Mouse (Mus musculus) hindbrain, embryonic 14.5 days (tissue): Measurements from ENCODE around the gene Bpi. TPM values are rescaled to one million over a fixed set of nuclear protein-coding genes. Genes with fewer than 3 reads are reported as not detected.

Experiments
- ATAC-seq: fragments of 200-750 bp; cut with Nextera tagmentation; 2 replicates; pipeline ENCODE4 v1.8.0; 2017; ENCODE audit warnings: moderate number of reproducible peaks, mild to moderate bottlenecking, moderate TSS enrichment, moderate library complexity; ENCODE audit not compliant: low FRiP score
- DNase-seq: peaks from one replicate; pipeline ENCODE4 v3.0.0-alpha.2; 2015; ENCODE audit warnings: low spot score
- H3K27ac ChIP-seq: fragments of 300-500 bp; sonication (generic); 2 replicates; pipeline ENCODE4 v1.5.1; 2014; ENCODE audit warnings: mild to moderate bottlenecking, moderate library complexity
- H3K27me3 ChIP-seq: fragments of 300-500 bp; sonication (generic); 2 replicates; pipeline ENCODE4 v1.6.1; 2014; ENCODE audit warnings: mild to moderate bottlenecking, low read length, mixed read lengths; ENCODE audit not compliant: control insufficient read depth, insufficient read depth
- H3K36me3 ChIP-seq: fragments of 300-500 bp; sonication (generic); replicated peaks from 2 replicates; pipeline ENCODE4 v1.6.1; 2014; ENCODE audit not compliant: control insufficient read depth, insufficient read depth
- H3K4me1 ChIP-seq: fragments of 300-500 bp; sonication (generic); replicated peaks from 2 replicates; pipeline ENCODE4 v1.6.1; 2014; ENCODE audit warnings: antibody characterized with exemption, low read length, mixed read lengths; ENCODE audit not compliant: control insufficient read depth, insufficient read depth
- H3K4me2 ChIP-seq: fragments of 300-500 bp; sonication (generic); replicated peaks from 2 replicates; pipeline ENCODE4 v1.6.1; 2014; ENCODE audit warnings: mild to moderate bottlenecking, moderate library complexity
- H3K4me3 ChIP-seq: fragments of 300-500 bp; sonication (generic); replicated peaks from 2 replicates; pipeline ENCODE4 v1.5.1; 2014; ENCODE audit warnings: mild to moderate bottlenecking, low read length
- H3K9ac ChIP-seq: fragments of 300-500 bp; sonication (generic); 2 replicates; pipeline ENCODE4 v1.6.1; 2014
- H3K9me3 ChIP-seq: fragments of 300-500 bp; sonication (generic); 2 replicates; pipeline ENCODE4 v1.6.1; 2016; ENCODE audit warnings: low read length; ENCODE audit not compliant: control insufficient read depth
- WGBS: fragments of 180-500 bp; shearing (Covaris S2); extraction: QIAGEN DNeasy Blood & Tissue Kit; methylation state at CpG from one replicate; pipeline ENCODE4 v1.1.7; 2014; 5-methylcytosine and 5-hydroxymethylcytosine counted together
- polyA plus RNA-seq: library from polyadenylated mRNA; unstranded; fragments of >200 nt; fragmentation: Nextera tagmentation; extraction: Ambion mirVana; gene quantifications from 2 replicates; pipeline ENCODE4 v1.2.1, GENCODE M21; 2014

Gene Bpi
- polyA plus RNA-seq, 1 experiment from 2014 or later = not detected

DNA sequence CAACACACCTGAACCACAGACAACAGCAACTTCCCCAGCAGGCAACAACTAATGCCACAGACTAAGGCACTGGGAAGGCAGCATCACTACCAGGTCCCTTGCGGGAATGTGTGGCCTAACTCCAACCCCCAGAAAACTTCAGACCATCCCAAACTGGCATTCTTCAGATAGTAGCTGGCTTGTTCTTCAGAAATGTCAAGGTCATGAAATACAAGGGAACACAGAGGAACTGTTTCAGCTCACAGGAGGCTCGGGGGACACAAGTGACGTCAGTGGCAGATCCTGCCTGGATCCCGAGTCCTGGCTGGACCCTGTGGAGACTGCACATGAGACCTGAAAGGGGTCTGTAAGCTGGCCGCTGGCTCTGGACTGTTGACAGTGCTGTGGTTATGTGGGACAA lies 4.1 kb upstream of the Bpi start:
- ATAC-seq = no peak
- H3K27ac ChIP-seq = no peak overlapping the region
- 78% methylated on average over 5 of the region's 5 CpGs for WGBS
- H3K9me3 ChIP-seq = no peaks in the 10 kb centered on the region
- no peak for DNase-seq
- H3K27me3 ChIP-seq = no peaks in the 10 kb centered on the region
- H3K4me3 ChIP-seq = no peak overlapping the region
- H3K4me1 ChIP-seq = no peaks in the 10 kb centered on the region
- no peaks in the 10 kb centered on the region for H3K36me3 ChIP-seq
- no peak overlapping the region for H3K9ac ChIP-seq
- H3K4me2 ChIP-seq = no peak overlapping the region

DNA sequence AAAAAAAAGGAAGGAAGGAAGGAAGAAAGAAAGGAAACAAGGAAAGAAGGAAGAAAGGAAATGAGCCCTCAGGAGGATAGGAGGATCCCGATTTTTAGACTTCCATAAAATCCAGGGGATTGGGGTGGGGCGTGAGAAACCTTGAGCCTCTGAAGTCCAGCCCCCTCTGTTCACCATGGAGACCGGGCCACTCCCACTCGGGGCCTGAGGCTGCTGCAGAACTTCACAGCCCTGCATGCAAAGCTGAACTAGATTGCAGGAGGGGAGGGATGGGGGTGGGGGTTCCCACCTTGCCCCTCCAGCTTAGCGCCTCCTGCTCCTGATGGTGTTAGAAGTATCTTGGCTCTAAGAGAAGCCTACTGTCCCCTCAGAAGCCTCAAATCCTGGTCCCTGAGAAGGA lies 1.0 kb upstream of the Bpi start:
- WGBS = 10% methylated on average over 5 of the region's 5 CpGs
- no peaks in the 10 kb centered on the region for H3K4me1 ChIP-seq
- no peaks in the 10 kb centered on the region for H3K36me3 ChIP-seq
- no peak for ATAC-seq
- no peaks in the 10 kb centered on the region for H3K27me3 ChIP-seq
- H3K9me3 ChIP-seq = no peaks in the 10 kb centered on the region
- H3K4me2 ChIP-seq = no peak overlapping the region
- no peak overlapping the region for H3K4me3 ChIP-seq
- no peak overlapping the region for H3K27ac ChIP-seq
- DNase-seq = no peak
- no peak overlapping the region for H3K9ac ChIP-seq

DNA sequence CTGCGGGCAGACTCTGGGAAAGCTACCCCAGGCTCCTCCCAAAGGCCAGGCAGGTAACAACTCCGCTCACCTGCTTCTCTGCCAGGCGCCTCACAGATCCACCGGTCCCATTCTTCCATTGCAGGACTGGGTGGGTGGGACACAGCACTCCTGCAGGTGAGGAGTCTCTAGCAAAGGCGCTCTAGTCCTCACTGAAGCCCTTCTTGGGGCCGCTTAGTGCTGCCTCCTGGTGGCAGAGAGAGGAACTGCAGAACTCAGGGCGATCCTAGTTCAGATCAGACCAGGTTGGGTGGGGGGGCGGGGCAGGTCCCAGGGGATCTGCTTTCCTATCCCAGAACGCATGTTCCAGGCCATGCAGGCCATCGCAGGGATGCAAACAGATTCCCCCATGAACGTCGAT lies 887 bp downstream of the Bpi start:
- no peak for ATAC-seq
- Histone ChIP-seq H3K27ac (no peak overlapping the region), H3K36me3 (no peaks in the 10 kb centered on the region), H3K9me3 (no peaks in the 10 kb centered on the region), H3K4me3 (no peak overlapping the region), H3K27me3 (no peaks in the 10 kb centered on the region), H3K9ac (no peak overlapping the region), H3K4me1 (no peaks in the 10 kb centered on the region), H3K4me2 (no peak overlapping the region)
- DNase-seq = peak; percentile 76
- 12% methylated on average over 12 of the region's 12 CpGs for WGBS

DNA sequence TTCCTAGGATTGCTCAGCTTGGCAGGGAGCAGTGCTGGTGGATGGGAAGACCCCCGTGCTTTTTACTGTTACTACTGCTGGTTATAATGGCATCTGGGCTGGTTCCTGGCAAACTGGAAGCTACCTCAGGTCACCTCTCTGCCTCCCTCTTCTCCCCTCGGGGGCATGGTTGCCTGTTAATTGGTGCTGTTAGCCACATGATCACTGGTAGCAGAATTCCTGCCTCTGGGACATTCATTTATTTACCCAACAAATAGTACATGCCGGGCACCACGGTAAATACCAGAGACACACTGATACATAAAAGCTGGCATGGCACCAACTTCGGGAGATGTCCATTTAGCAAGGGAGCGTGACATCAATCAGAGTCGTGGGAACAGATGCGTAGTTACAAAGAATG lies 1.6 kb downstream of the Bpi start:
- ATAC-seq (no peak), DNase-seq (no peak)
- no peak overlapping the region for H3K9ac ChIP-seq
- H3K4me2 ChIP-seq = no peak overlapping the region
- WGBS = 66% methylated on average over 8 of the region's 8 CpGs
- no peaks in the 10 kb centered on the region for H3K9me3 ChIP-seq
- no peaks in the 10 kb centered on the region for H3K4me1 ChIP-seq
- H3K36me3 ChIP-seq = no peaks in the 10 kb centered on the region
- no peaks in the 10 kb centered on the region for H3K27me3 ChIP-seq
- no peak overlapping the region for H3K27ac ChIP-seq
- no peak overlapping the region for H3K4me3 ChIP-seq

DNA sequence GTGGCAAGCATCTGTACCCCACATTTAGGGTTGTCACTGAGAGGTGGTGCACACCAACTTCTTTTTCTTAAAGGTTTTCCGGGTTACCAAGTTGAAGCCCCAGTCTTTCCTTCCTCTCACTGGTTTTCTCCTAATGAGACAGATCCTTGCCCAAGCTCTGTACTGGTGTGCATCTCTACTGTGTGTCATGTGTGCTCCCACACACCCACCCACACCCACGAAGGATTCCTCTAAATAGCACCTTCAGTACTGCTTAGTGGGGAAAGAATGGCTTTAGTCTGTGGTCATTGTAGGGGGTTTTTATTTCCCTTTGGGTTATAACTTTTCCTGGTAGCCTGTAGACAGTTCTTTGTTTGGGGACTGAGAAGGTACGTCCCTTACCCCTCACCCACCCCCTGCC lies 7.0 kb downstream of the Bpi start:
- no peak for ATAC-seq

DNA sequence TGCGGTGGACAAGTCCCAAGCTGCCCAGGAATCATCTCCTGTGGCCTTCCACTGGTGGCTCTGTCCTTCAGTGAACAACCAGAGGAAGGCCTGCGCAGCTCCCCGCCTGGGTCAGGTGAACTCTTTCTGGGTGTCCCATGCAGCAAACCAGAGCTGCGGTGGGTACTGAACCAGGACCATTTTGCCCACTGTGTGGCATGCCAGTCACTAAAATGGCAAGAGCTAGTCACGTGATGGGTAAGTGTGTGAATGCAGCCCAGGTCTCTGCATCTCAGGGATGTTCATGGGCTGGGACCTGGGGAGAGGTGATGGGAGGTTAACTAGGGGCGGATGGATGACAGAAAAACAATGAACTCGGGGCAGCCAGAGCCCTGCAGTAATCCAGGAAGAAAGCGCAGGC lies 12.1 kb downstream of the Bpi start:
- Histone ChIP-seq H3K4me2 (no peak overlapping the region), H3K36me3 (no peaks in the 10 kb centered on the region), H3K27ac (no peak overlapping the region), H3K9me3 (no peaks in the 10 kb centered on the region), H3K4me3 (no peak overlapping the region), H3K4me1 (no peaks in the 10 kb centered on the region; the same call in 1 of the 2 replicates), H3K9ac (no peak overlapping the region), H3K27me3 (no peaks in the 10 kb centered on the region)
- no peak for ATAC-seq
- no peak for DNase-seq
- WGBS = 81% methylated on average over 8 of the region's 8 CpGs

More for the DNA sequence above, 7.0 kb downstream of the Bpi start:
- no peak overlapping the region for H3K4me3 ChIP-seq
- 90% methylated on average over 3 of the region's 3 CpGs for WGBS
- H3K4me2 ChIP-seq = no peak overlapping the region
- H3K27me3 ChIP-seq = no peaks in the 10 kb centered on the region
- H3K9me3 ChIP-seq = no peaks in the 10 kb centered on the region
- H3K9ac ChIP-seq = no peak overlapping the region
- H3K4me1 ChIP-seq = no peaks in the 10 kb centered on the region
- no peaks in the 10 kb centered on the region for H3K36me3 ChIP-seq
- no peak overlapping the region for H3K27ac ChIP-seq
- DNase-seq = no peak

DNA sequence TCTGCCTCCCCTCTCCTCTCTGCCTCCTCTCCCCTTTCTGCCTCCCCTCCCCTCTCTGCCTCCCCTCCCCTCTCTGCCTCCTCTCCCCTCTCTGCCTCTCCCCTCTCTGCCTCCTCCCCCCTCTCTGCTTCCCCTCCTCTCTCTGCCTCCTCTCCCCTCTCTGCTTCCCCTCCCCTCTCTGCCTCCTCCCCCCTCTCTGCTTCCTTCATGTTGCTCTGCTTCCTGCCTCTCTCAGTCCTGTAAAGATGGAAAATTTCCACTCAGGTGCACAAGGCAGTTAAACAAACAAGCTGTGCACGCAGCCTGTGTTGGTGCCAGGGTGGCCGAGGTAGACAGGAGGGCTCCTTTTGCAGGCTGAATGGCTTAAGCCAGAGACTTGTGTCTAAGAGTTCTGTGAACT lies 15.8 kb downstream of the Bpi start:
- no peaks in the 10 kb centered on the region for H3K27me3 ChIP-seq
- ATAC-seq (no peak), DNase-seq (no peak)
- peak overlapping the region; percentile 3; the same call in 1 of the 2 replicates for H3K27ac ChIP-seq
- WGBS = 28% methylated on average over 2 of the region's 2 CpGs
- no peaks in the 10 kb centered on the region for H3K36me3 ChIP-seq
- no peaks in the 10 kb centered on the region for H3K9me3 ChIP-seq
- no peak overlapping the region for H3K9ac ChIP-seq
- no peaks in the 10 kb centered on the region; the same call in 1 of the 2 replicates for H3K4me1 ChIP-seq
- no peak overlapping the region for H3K4me3 ChIP-seq
- no peak overlapping the region for H3K4me2 ChIP-seq

DNA sequence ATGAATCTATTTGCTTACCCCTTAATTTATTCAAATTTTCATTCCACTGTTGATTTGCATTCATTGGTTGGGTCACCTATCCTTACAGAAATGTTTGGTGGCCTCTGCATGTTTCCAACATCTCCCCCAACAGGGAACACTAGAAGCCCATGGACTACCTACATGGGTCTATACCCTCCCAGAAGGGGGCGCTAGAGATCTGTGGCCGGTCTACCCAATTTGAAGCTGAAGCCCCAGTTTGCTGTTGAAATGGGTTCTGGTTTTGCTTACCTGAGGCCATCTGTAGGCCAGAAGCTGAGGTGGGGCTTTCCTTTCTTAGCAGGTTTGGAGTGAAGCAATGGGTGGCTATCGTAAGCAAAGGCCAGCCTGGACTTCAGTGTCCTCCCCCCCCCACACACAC lies 17.5 kb downstream of the Bpi start:
- no peak overlapping the region for H3K27ac ChIP-seq
- H3K9me3 ChIP-seq = no peaks in the 10 kb centered on the region
- no peak overlapping the region for H3K4me3 ChIP-seq
- DNase-seq (no peak), ATAC-seq (no peak)
- no peaks in the 10 kb centered on the region; the same call in 1 of the 2 replicates for H3K4me1 ChIP-seq
- H3K9ac ChIP-seq = no peak overlapping the region
- 91% methylated on average over 3 of the region's 3 CpGs for WGBS
- H3K36me3 ChIP-seq = no peaks in the 10 kb centered on the region
- H3K4me2 ChIP-seq = no peak overlapping the region
- H3K27me3 ChIP-seq = no peaks in the 10 kb centered on the region

DNA sequence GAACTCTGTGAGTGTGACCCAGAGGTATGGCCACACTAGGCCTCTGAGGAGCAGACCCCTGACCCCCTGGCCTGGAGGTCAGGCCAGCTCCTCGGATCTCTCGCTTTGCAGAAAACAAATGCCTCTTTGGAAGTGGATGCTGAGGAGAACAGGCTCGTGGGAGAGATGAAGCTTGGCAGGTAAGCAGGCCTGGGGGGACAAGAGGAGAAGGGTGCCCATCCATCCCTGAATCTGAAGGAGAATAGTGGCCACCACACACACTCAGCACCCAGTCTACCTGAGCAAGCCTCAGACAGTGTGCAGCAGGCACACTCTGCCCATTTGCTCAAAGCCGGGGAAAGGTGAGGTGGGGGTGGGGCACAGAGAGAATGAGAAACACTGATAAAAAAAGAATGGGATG lies 17.9 kb downstream of the Bpi start:
- no peaks in the 10 kb centered on the region for H3K36me3 ChIP-seq
- no peak for DNase-seq
- no peaks in the 10 kb centered on the region; the same call in 1 of the 2 replicates for H3K4me1 ChIP-seq
- H3K4me2 ChIP-seq = no peak overlapping the region
- H3K27ac ChIP-seq = no peak overlapping the region
- ATAC-seq = no peak
- H3K4me3 ChIP-seq = no peak overlapping the region
- H3K9ac ChIP-seq = no peak overlapping the region
- 80% methylated on average over 4 of the region's 4 CpGs for WGBS
- no peaks in the 10 kb centered on the region for H3K9me3 ChIP-seq
- no peaks in the 10 kb centered on the region for H3K27me3 ChIP-seq

DNA sequence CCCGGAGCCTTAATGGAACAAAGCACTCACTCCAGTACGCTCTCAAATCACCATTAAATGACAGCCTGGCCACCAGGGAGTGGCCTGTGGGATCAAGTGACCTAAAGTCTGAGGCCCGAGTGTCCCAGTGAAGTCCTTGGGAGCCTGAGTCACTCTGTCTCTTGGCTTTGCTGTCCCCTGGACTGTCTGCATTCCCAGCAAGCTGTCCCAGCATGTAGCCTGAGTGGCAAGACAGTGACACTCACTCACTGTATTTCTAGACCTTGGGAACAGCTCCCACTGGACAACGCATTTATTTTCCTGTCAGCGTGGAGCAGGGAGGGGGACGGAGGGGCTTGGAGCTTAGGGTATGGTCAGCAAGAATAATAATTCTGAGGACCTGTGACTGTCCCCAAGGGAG lies 18.6 kb downstream of the Bpi start:
- DNase-seq (no peak), ATAC-seq (no peak)
- H3K27ac ChIP-seq = no peak overlapping the region
- WGBS = 68% methylated on average over 6 of the region's 6 CpGs
- no peaks in the 10 kb centered on the region for H3K36me3 ChIP-seq
- H3K9me3 ChIP-seq = no peaks in the 10 kb centered on the region
- no peaks in the 10 kb centered on the region; the same call in 1 of the 2 replicates for H3K4me1 ChIP-seq
- H3K4me3 ChIP-seq = no peak overlapping the region
- H3K27me3 ChIP-seq = no peaks in the 10 kb centered on the region
- H3K9ac ChIP-seq = no peak overlapping the region
- H3K4me2 ChIP-seq = no peak overlapping the region
